Mouse (Mus musculus): ENCODE results near the gene Mtfp1. TPM values are rescaled to one million over a fixed set of nuclear protein-coding genes. Genes with fewer than 3 reads are reported as not detected.
"Not testable (repeated sequence)": the region's sequence is repeated elsewhere in the genome, so short reads cannot be mapped to it uniquely, and the experiment has no call there.

Mtfp1 gene
- polyA plus RNA-seq, 1 experiment: 0.49 TPM

- Histone ChIP-seq H3K4me1 (ENCODE audit: control insufficient read depth, insufficient read depth, low read length) (no peaks in the 10 kb centered on the region), H3K27ac (ENCODE audit: insufficient read depth, low read length) (no peak overlapping the region), H3K4me3 (ENCODE audit: insufficient read depth, low read length) (no peak overlapping the region)
- no peak for TF ChIP-seq CTCF (IDR thresholded peaks at IDR 0.05; ENCODE audit: borderline replicate concordance, insufficient read depth, low read length)
- TF ChIP-seq POLR2A (IDR thresholded peaks at IDR 0.05; ENCODE audit: low read depth, low read length): no peak
Measured at GRCm38 (mm10) chr11:4115407-4115806, 20.2 kb upstream of the Mtfp1 start.

GRCm38 (mm10) chr11:4114541-4114940 lies 19.3 kb upstream of the Mtfp1 start:
- H3K4me1 ChIP-seq (ENCODE audit: control insufficient read depth, insufficient read depth, low read length); H3K27ac ChIP-seq (ENCODE audit: insufficient read depth, low read length); H3K4me3 ChIP-seq (ENCODE audit: insufficient read depth, low read length): not testable (repeated sequence)

GRCm38 (mm10) chr11:4113970-4114369 lies 18.7 kb upstream of the Mtfp1 start:
- TF ChIP-seq CTCF (IDR thresholded peaks at IDR 0.05; ENCODE audit: borderline replicate concordance, insufficient read depth, low read length) (no peak), POLR2A (IDR thresholded peaks at IDR 0.05; ENCODE audit: low read depth, low read length) (no peak)
- Histone ChIP-seq H3K4me3 (ENCODE audit: insufficient read depth, low read length) (no peak overlapping the region), H3K4me1 (ENCODE audit: control insufficient read depth, insufficient read depth, low read length) (no peaks in the 10 kb centered on the region), H3K27ac (ENCODE audit: insufficient read depth, low read length) (no peak overlapping the region)

- no peak overlapping the region for H3K4me3 ChIP-seq (ENCODE audit: insufficient read depth, low read length)
- H3K27ac ChIP-seq (ENCODE audit: insufficient read depth, low read length): no peak overlapping the region
- no peaks in the 10 kb centered on the region for H3K4me1 ChIP-seq (ENCODE audit: control insufficient read depth, insufficient read depth, low read length)
- no peak for TF ChIP-seq CTCF (IDR thresholded peaks at IDR 0.05; ENCODE audit: borderline replicate concordance, insufficient read depth, low read length)
- no peak for TF ChIP-seq POLR2A (IDR thresholded peaks at IDR 0.05; ENCODE audit: low read depth, low read length)
Measured at GRCm38 (mm10) chr11:4113496-4113895, 18.3 kb upstream of the Mtfp1 start.

- TF ChIP-seq CTCF (IDR thresholded peaks at IDR 0.05; ENCODE audit: borderline replicate concordance, insufficient read depth, low read length) (no peak), POLR2A (IDR thresholded peaks at IDR 0.05; ENCODE audit: low read depth, low read length) (no peak)
- no peak overlapping the region for H3K27ac ChIP-seq (ENCODE audit: insufficient read depth, low read length)
Measured at GRCm38 (mm10) chr11:4112861-4113260, 17.6 kb upstream of the Mtfp1 start.

GRCm38 (mm10) chr11:4112033-4112432 lies 16.8 kb upstream of the Mtfp1 start:
- TF ChIP-seq POLR2A (IDR thresholded peaks at IDR 0.05; ENCODE audit: low read depth, low read length) (no peak), CTCF (IDR thresholded peaks at IDR 0.05; ENCODE audit: borderline replicate concordance, insufficient read depth, low read length) (no peak)
- no peak overlapping the region for H3K27ac ChIP-seq (ENCODE audit: insufficient read depth, low read length)
- no peaks in the 10 kb centered on the region for H3K4me1 ChIP-seq (ENCODE audit: control insufficient read depth, insufficient read depth, low read length)
- no peak overlapping the region for H3K4me3 ChIP-seq (ENCODE audit: insufficient read depth, low read length)

More at GRCm38 (mm10) chr11:4112861-4113260, 17.6 kb upstream of the Mtfp1 start:
- H3K4me1 ChIP-seq (ENCODE audit: control insufficient read depth, insufficient read depth, low read length): no peaks in the 10 kb centered on the region
- H3K4me3 ChIP-seq (ENCODE audit: insufficient read depth, low read length): no peak overlapping the region

- TF ChIP-seq CTCF (IDR thresholded peaks at IDR 0.05; ENCODE audit: borderline replicate concordance, insufficient read depth, low read length) (no peak), POLR2A (IDR thresholded peaks at IDR 0.05; ENCODE audit: low read depth, low read length) (no peak)
- Histone ChIP-seq H3K4me3 (ENCODE audit: insufficient read depth, low read length) (no peak overlapping the region), H3K4me1 (ENCODE audit: control insufficient read depth, insufficient read depth, low read length) (no peaks in the 10 kb centered on the region), H3K27ac (ENCODE audit: insufficient read depth, low read length) (no peak overlapping the region)
Measured at GRCm38 (mm10) chr11:4108691-4109090, 13.4 kb upstream of the Mtfp1 start.

- not testable (repeated sequence) for H3K27ac ChIP-seq (ENCODE audit: insufficient read depth, low read length); H3K4me3 ChIP-seq (ENCODE audit: insufficient read depth, low read length); H3K4me1 ChIP-seq (ENCODE audit: control insufficient read depth, insufficient read depth, low read length)
Measured at GRCm38 (mm10) chr11:4107901-4108300, 12.7 kb upstream of the Mtfp1 start.

- TF ChIP-seq CTCF (IDR thresholded peaks at IDR 0.05; ENCODE audit: borderline replicate concordance, insufficient read depth, low read length) (no peak), POLR2A (IDR thresholded peaks at IDR 0.05; ENCODE audit: low read depth, low read length) (no peak)
- no peak overlapping the region for H3K4me3 ChIP-seq (ENCODE audit: insufficient read depth, low read length)
- no peaks in the 10 kb centered on the region for H3K4me1 ChIP-seq (ENCODE audit: control insufficient read depth, insufficient read depth, low read length)
- H3K27ac ChIP-seq (ENCODE audit: insufficient read depth, low read length): no peak overlapping the region
Measured at GRCm38 (mm10) chr11:4105444-4105843, 10.2 kb upstream of the Mtfp1 start.

- TF ChIP-seq POLR2A (IDR thresholded peaks at IDR 0.05; ENCODE audit: low read depth, low read length) (no peak), CTCF (IDR thresholded peaks at IDR 0.05; ENCODE audit: borderline replicate concordance, insufficient read depth, low read length) (no peak)
- no peak overlapping the region for H3K4me3 ChIP-seq (ENCODE audit: insufficient read depth, low read length)
- H3K4me1 ChIP-seq (ENCODE audit: control insufficient read depth, insufficient read depth, low read length): no peaks in the 10 kb centered on the region
- no peak overlapping the region for H3K27ac ChIP-seq (ENCODE audit: insufficient read depth, low read length)
Measured at GRCm38 (mm10) chr11:4104989-4105388, 9.7 kb upstream of the Mtfp1 start.

GRCm38 (mm10) chr11:4103522-4103921 lies 8.3 kb upstream of the Mtfp1 start:
- Histone ChIP-seq H3K4me1 (ENCODE audit: control insufficient read depth, insufficient read depth, low read length) (no peaks in the 10 kb centered on the region), H3K27ac (ENCODE audit: insufficient read depth, low read length) (no peak overlapping the region), H3K4me3 (ENCODE audit: insufficient read depth, low read length) (no peak overlapping the region)
- TF ChIP-seq POLR2A (IDR thresholded peaks at IDR 0.05; ENCODE audit: low read depth, low read length) (no peak), CTCF (IDR thresholded peaks at IDR 0.05; ENCODE audit: borderline replicate concordance, insufficient read depth, low read length) (no peak)
